Mouse (Mus musculus): Measurements from ENCODE around the gene Gxylt2. TPM values are rescaled to one million over a fixed set of nuclear protein-coding genes. Genes with fewer than 3 reads are reported as not detected.

Gene Gxylt2
- 1.8 and 2.9 TPM in 2 replicates for polyA plus RNA-seq (2015; fragmentation: Nextera tagmentation; extraction: Ambion mirVana)

DNA sequence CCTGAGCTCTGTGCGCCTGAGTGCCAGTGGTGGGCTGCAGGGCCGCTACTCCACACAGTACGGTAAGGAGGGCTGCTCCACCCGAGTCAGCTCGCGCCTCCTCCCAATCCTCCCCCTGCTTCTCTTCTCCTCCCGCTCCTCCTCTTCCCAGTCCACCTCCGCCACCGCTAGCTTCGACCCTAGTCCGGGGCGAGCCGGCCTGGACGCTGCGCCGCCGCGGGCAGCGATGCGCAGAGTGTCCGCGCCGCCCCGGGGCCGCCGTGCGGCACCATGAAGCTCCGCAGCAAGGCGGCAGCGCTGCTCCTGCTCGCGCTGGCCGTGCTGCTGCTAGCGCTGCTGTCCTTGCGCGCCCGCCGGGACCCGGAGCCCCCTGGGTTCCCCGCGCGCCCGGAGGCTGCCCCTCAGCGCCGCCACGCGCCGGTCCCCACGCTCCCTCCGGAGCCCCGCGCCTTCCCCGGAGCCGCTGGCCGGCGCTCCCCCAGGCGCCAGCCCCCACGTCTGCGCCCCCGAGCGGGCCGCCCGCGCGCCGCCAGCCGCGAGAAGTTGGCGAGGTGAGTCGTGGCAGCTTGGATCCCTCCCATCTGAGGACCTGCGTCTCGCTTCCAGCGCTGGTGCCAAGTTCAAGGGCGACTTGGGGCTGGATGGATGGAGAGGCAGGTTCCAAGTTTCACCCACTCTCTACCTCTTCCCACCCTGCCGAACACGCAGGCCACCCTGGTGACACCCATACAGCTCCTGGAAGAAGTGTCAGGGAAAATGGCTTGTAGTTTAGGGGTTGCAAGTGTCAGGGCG, at the start of gene Gxylt2:
TSS of gene Gxylt2 (plus strand) at position 161 of the 792 bp plus-strand sequence.

DNA sequence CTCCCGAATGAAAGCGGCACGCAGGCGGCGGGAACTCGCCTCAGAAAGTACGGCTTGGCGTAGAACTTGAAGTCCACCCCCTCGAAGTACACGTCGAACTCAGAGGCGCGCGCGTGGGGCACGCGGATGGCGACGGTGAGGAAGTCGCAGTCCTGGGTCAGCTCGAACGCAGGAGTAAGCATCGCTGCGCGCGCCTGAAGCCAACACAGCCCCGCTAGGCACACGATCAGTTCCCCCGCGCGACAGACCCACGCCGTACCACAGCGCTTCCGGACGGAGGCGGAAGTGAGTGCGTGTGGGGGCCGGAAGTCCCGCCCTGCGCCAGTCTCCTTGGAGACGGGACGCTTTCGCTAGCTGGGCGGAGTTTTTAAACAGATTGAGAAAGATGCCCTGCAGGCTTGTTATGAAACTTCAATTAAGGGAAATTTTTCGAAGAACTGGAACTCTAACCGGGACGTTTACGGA, 33.6 kb upstream of the Gxylt2 start, which contains the start of gene Shq1:
TSS of gene Shq1 (minus strand) at position 278 of the 465 bp plus-strand sequence.

DNA sequence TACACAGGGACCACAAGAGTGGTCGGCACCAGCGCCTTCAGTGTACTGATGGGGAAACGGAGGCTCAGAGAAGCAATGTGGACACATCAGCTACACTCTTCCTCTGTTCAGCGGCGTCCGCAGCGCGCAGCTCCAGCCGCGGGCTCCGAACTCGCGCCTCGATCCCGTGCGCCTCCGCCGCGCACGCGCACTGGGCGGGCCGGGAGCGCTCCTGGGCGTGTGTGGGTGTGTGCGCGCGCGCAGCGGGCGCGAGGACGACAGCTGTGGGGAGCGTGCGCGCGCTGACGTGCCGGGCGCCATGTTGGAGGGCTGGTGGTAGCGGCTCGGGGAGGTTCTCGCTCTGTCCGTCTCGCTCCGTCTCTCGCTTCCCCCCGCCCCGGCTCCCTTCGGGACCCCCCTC, 128.8 kb downstream of the Gxylt2 start, which contains the start of gene Ppp4r2:
TSS of gene Ppp4r2 (plus strand) at position 268 of the 400 bp plus-strand sequence.

Other genes with a start within 250 kb of the Gxylt2 start
- gene Shq1, start 33.6 kb upstream of the Gxylt2 start, polyA plus RNA-seq (2015; fragmentation: Nextera tagmentation; extraction: Ambion mirVana) = 6.8 and 11.9 TPM in 2 replicates
- gene Ppp4r2, start 128.9 kb downstream of the Gxylt2 start, polyA plus RNA-seq (2015; fragmentation: Nextera tagmentation; extraction: Ambion mirVana) = 9.1 and 11.6 TPM in 2 replicates